Mouse (Mus musculus): Measurements from ENCODE around the gene Wdr34.

The Wdr34 gene

GRCm38 (mm10) chr2:30048699-30049388 is at the start of gene Wdr34:
Gene Wdr34, minus strand, starts transcription at chr2:30048881.
- DNase-seq (ENCODE audit: low spot score in 2 of 2), result peak; percentile 97 to 99

DNA sequence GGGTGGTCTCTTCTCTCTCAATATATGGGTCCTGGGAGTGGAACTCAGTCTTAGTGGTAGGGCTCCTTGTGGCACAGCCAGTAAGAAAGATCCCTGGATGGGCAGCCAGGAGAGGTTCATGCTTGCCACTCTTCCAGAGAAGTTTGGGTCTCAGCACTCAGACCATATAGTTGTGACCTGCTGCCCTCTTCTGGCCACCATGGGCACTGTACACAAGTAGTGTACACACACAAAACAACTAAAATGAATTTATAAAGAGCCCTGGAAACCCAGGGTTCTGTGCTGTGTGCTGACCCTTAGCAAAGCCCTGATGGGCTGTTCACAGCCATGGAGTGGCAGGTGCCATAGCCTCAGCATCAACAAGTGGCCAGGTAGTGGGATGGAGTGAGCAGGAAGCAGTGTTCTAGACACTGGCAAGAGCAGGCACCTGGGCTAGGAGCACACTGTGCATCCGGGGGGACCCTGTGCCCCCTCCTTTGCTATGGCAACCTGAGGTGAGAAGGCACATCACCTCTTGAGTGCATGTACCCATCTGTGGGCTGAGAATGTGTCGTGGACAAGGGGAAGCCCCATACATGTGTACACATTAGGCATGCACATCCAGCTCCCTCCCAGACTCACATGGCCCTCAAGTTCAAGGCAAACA is 47.3 kb upstream of the Wdr34 start:
- no peak for DNase-seq (ENCODE audit: low spot score in 2 of 2)

- DNase-seq (ENCODE audit: low spot score in 2 of 2), result no peak
Observed at GRCm38 (mm10) chr2:30094208-30094588, 45.5 kb upstream of the Wdr34 start.

- peak; percentile 93 to 94 for DNase-seq (ENCODE audit: low spot score in 2 of 2)
Observed at GRCm38 (mm10) chr2:30093471-30094207, 45.0 kb upstream of the Wdr34 start, which contains the start of gene Zdhhc12. Gene Zdhhc12, minus strand, starts transcription at chr2:30093648.

DNA sequence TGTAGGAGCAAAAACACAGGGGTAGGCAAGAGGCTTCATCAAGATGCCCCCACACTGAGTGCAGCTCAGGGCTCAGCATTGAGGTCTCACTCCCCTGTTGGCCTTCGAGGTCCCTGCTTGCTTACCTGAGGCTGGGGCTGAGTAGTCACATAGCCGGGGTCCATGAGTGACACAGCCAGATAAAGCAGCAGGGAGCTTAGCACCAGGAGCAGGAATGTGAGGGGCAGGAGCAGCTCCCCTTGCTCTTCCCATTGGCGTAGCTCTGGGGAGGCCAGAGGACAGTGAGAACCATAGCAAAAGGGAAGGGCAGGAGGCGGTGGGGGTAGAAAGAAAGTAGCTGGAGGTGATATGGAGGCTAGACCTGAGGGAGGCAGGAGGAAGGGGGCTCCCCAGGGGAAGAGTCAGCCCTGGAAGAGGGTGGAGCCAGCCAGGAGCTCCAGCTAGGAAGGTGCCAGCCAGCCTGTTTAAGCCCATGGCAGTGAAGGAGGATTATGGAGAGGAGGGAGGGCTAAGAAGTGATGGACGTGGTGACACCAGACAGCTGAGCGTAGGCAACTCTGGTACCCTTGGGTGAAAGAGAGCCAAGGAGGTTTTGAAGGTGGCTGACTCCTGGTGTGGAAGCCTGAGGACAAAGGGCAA is 43.7 kb upstream of the Wdr34 start:
- DNase-seq (ENCODE audit: low spot score in 2 of 2), result no peak

GRCm38 (mm10) chr2:30091521-30091920 is 42.8 kb upstream of the Wdr34 start:
- no peak for DNase-seq (ENCODE audit: low spot score in 2 of 2)

DNA sequence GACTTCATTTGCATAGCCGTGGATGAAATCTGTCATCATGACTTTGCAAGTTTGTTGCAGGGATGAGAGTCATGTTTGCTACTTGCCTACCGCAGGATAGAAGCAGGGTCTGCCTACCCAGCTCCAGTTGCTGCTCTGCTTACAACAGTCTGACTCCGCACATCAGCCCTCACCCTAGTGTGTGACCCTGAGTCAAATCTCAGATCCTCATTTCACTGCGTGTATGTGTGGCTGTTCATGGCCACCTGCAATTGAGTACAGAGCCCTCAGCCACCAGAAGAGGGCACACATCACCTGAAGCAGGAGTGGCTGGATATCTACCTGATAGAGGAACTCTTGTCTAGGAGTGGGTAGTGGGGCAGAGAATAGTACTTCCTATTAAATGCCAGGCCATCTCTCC is 38.6 kb upstream of the Wdr34 start:
- no peak for DNase-seq (ENCODE audit: low spot score in 2 of 2)

DNA sequence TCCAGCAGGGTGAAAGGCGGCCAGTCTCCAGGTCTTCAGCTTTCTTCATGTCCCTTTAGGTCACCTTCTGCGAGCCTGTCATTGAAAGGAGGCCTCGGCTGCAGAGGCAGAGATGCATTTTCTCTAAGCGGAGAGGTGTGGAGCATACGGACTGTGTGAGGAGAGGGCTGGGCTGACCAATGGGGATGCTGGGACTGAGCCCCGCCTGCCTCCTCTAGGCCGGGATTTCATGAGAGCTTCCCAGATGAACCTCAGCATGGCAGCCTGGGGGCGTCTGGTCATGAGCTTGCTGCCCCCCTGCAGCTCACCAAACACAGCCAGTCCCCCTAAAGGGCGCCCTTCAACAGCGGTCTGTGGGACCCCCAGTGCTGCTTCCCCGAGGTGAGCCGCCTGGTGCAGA is 36.0 kb upstream of the Wdr34 start:
- no peak for DNase-seq (ENCODE audit: low spot score in 2 of 2)

DNA sequence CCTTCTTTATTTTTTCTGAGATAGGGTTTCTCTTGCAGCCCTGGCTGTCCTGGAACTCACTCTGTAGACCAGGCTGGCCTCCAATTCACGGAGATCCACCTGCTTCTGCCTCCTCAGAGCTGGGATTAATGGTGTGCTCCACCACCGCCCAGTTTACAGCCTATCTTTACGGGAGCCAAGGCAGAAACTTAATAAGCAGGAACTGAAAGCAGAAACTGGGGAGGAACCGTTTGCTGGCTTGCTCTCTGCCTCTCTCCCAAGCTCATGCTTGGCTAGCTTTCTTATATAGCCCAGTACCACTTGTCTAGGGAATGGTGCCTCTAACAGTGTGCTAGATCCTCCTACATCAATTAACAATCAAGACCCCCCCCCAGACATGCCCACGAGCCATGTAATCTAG is 35.4 kb upstream of the Wdr34 start:
- DNase-seq (ENCODE audit: low spot score in 2 of 2), result no peak

GRCm38 (mm10) chr2:30080181-30080800 is 31.6 kb upstream of the Wdr34 start:
- no peak for DNase-seq (ENCODE audit: low spot score in 2 of 2)

- no peak for DNase-seq (ENCODE audit: low spot score in 2 of 2)
Observed at GRCm38 (mm10) chr2:30078760-30079159, 30.1 kb upstream of the Wdr34 start.

GRCm38 (mm10) chr2:30078349-30078712 is 29.6 kb upstream of the Wdr34 start:
- no peak for DNase-seq (ENCODE audit: low spot score in 2 of 2)

DNA sequence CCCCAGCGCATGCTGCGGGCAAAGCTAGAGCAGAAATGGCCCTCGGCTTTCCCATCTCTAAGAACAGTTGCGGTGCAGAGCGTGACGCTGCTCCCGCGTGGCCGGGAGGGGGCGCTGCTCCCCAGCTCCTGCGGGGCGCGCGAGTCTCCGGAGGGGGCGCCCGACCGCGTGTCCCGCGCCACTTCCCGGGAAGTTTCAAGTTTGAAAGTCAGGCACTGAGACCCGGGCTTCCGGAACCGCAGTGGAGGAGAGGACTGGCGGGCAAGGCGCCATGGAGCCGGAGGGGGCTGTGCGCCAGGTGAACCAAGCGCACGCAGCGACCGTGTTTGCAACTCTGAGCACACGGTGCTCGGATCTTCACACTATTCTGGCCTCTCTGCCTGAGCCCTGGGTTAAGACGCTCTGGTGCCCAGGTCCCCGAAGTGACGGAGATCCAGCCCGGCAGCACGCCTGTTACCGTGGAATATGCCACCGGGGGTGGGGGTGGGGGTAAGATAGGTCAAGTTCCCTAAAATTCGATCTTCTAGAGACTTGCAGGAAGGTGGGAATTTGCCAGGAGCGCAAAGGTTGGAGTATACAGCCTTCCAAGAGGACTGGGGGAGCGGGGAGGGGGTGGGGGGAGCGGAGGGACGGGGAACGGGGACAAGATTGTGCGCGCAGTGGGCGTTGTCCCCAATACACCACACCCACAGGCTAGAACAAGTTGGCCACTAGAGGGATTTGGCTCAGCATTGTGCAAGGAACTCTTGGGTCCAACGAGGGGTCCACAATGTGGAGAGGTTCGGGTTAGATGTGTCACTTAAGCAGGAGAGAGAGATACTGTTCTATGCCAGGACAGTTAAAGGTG is 29.0 kb upstream of the Wdr34 start, which contains the start of gene Pkn3:
Pkn3 (plus strand) TSS at position 183 of the 847 bp plus-strand sequence.
- peak; percentile 84 to 88 for DNase-seq (ENCODE audit: low spot score in 2 of 2)

DNA sequence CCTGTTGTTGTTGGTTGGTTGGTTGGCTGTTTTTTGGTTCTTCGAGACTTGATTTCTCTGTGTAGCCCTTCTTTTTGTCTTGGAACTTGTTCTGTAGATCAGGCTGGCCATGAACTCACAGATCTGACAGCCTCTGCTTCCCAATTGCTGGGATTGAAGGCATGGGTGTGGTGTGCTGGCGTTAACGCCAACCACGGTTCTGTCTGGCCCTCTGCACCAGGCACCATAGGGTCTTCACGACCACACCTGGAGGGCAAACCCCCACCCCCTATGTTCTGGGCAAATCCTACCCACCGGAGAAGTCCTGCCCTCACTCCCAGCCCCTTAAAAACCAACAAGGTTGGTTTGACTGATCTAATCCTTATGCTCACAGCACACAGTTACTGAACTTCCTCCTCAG is 28.3 kb upstream of the Wdr34 start:
- DNase-seq (ENCODE audit: low spot score in 2 of 2), result no peak

DNA sequence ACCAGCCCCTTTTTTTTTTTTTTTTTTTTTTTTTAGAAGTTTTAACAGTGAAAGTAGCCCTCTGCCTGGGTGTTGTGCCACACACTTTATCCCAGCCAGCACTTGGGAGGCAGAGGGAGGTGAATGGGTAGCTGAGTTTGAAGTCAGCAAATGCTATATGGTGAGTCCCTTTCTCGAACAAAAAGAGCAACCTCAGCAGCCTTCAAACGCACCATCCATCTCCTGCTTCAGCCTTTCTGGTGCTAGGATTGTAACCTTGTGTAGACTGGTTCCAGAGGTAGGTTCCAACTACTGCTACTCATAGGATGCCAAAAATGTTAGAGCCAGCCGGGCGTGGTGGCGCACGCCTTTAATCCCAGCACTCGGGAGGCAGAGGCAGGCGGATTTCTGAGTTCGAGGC is 27.8 kb upstream of the Wdr34 start:
- no peak for DNase-seq (ENCODE audit: low spot score in 2 of 2)

GRCm38 (mm10) chr2:30075625-30076024 is 26.9 kb upstream of the Wdr34 start:
- DNase-seq (ENCODE audit: low spot score in 2 of 2), result no peak

GRCm38 (mm10) chr2:30073285-30073684 is 24.6 kb upstream of the Wdr34 start:
- DNase-seq (ENCODE audit: low spot score in 2 of 2), result no peak

- DNase-seq (ENCODE audit: low spot score in 2 of 2), result no peak
Observed at GRCm38 (mm10) chr2:30072875-30073274, 24.2 kb upstream of the Wdr34 start.

GRCm38 (mm10) chr2:30067962-30068361 is 19.3 kb upstream of the Wdr34 start:
- DNase-seq (ENCODE audit: low spot score in 2 of 2), result no peak

- peak in 1 of 2 experiments; percentile 40 for DNase-seq (ENCODE audit: low spot score in 2 of 2)
Observed at GRCm38 (mm10) chr2:30067031-30067888, 18.6 kb upstream of the Wdr34 start.

Measured in urinary bladder, postnatal 4 days (tissue).